Comparison of ENCODE assay signal across 22 mouse cellular contexts in the genomic region with DNA sequence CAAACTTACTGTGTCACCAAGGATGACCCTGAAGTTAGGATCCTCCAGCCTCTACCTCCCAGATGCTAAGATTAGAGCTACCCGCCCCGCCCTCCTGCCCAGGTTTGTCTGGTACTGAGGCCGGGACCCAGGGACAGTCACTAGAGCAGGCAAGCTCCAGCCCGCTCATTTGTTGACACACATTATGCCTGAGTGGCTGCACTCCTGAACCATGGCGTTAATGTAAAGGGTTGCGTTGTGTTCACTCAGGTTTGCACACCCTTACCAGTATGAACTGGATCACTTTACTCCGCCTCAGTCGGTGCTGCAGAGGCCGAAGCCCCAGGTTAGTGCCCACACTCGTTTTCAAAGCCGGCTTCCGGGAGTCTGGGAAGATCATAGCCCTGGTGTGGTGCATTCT. TPM values are rescaled to one million over a fixed set of nuclear protein-coding genes. Genes with fewer than 3 reads are reported as not detected.
DNase-seq lines count a peak whose midpoint lies in the region; ATAC-seq and TF ChIP-seq lines count a peak whose summit lies in the region.
"Had no signal": no experiment of that assay in that cellular context is flagged by ENCODE, and none has a peak within 500 bp of the region (broad histone marks: within the 10 kb centered on the region; RNA-seq: fewer than 3 reads in every experiment).

No protein-coding gene starts in this region.

- 0 out of 2 replicates have a peak overlapping the region, but pooled peaks have one; percentile 6 for H3K27ac ChIP-seq in stomach, embryonic 14.5 days (ENCODE audit: low read length)
- peak overlapping the region; percentile 63; the same call in 1 of the 2 replicates for H3K27ac ChIP-seq in stomach, postnatal 0 days (replicated peaks)
- no peak overlapping the region for H3K27ac ChIP-seq in forebrain, embryonic 11.5 days (ENCODE audit: low read depth, low read length)
- H3K27ac ChIP-seq: embryonic facial prominence, embryonic 10.5 days; embryonic facial prominence, embryonic 12.5 days; forebrain, embryonic 12.5 days had no signal

- no peak overlapping the region for H3K4me2 ChIP-seq in stomach, embryonic 14.5 days (replicated peaks; ENCODE audit: low read depth, low read length)
- no peak overlapping the region for H3K4me2 ChIP-seq in stomach, postnatal 0 days (replicated peaks; ENCODE audit: low read depth)
- no peak overlapping the region for H3K4me2 ChIP-seq in forebrain, embryonic 11.5 days (ENCODE audit: low read depth, low read length, severe bottlenecking)
- H3K4me2 ChIP-seq: embryonic facial prominence, embryonic 12.5 days; forebrain, embryonic 12.5 days had no signal

- H3K9me3 ChIP-seq in stomach, embryonic 14.5 days (ENCODE audit: control insufficient read depth, low read depth, low read length), result no peaks in the 10 kb centered on the region
- H3K9me3 ChIP-seq in stomach, postnatal 0 days (ENCODE audit: control insufficient read depth, low read length), result no peaks in the 10 kb centered on the region
- H3K9me3 ChIP-seq in forebrain, embryonic 11.5 days (ENCODE audit: control insufficient read depth, low read length), result no peaks in the 10 kb centered on the region
- H3K9me3 ChIP-seq: embryonic facial prominence, embryonic 10.5 days; embryonic facial prominence, embryonic 12.5 days; forebrain, embryonic 12.5 days had no signal

- H3K9ac ChIP-seq in stomach, embryonic 14.5 days (replicated peaks; ENCODE audit: low read depth, low read length), result no peak overlapping the region
- no peak overlapping the region for H3K9ac ChIP-seq in stomach, postnatal 0 days (ENCODE audit: low read length)
- no peak overlapping the region for H3K9ac ChIP-seq in forebrain, embryonic 11.5 days (ENCODE audit: low read length)
- H3K9ac ChIP-seq: embryonic facial prominence, embryonic 12.5 days; forebrain, embryonic 12.5 days had no signal

- no peak for ATAC-seq in stomach, embryonic 14.5 days (ENCODE audit: insufficient number of reproducible peaks, insufficient read depth, low FRiP score, low read depth)
- ATAC-seq in stomach, postnatal 0 days (ENCODE audit: low FRiP score, low TSS enrichment), result 0 out of 2 replicates have a peak, but pooled peaks have one; percentile 38
- ATAC-seq in forebrain, embryonic 11.5 days (replicated peaks; ENCODE audit: low FRiP score), result no peak
- ATAC-seq: activated CD4-positive, CD25-positive, alpha-beta regulatory T cell, adult 4 months; forebrain, embryonic 14.5 days; forebrain, embryonic 16.5 days had no signal

- H3K36me3 ChIP-seq in stomach, embryonic 14.5 days (ENCODE audit: control insufficient read depth, insufficient read depth, low read length), result peaks cover 84% of the 10 kb centered on the region
- H3K36me3 ChIP-seq in stomach, postnatal 0 days (ENCODE audit: control insufficient read depth, insufficient read depth, low read length), result peaks cover 49% of the 10 kb centered on the region
- H3K36me3 ChIP-seq in forebrain, embryonic 11.5 days (ENCODE audit: control insufficient read depth, insufficient read depth, low read length), result peaks cover 38% of the 10 kb centered on the region

- TF ChIP-seq CTCF in stomach, postnatal 0 days (IDR thresholded peaks at IDR 0.05; ENCODE audit: low read depth), result no peak

- WGBS in stomach, embryonic 14.5 days, result 87% methylated on average over 12 of the region's 12 CpGs
- 76% methylated on average over 12 of the region's 12 CpGs for WGBS in stomach, postnatal 0 days
- WGBS in forebrain, embryonic 11.5 days, result 92% methylated on average over 12 of the region's 12 CpGs

- H3K4me1 ChIP-seq in stomach, embryonic 14.5 days (ENCODE audit: control insufficient read depth, insufficient read depth, low read length), result no peaks in the 10 kb centered on the region
- no peaks in the 10 kb centered on the region for H3K4me1 ChIP-seq in stomach, postnatal 0 days (replicated peaks; ENCODE audit: control insufficient read depth, insufficient read depth)
- peaks cover 3% of the 10 kb centered on the region; the same call in 1 of the 2 replicates for H3K4me1 ChIP-seq in forebrain, embryonic 11.5 days (replicated peaks; ENCODE audit: control insufficient read depth, insufficient read depth, low read length)
- H3K4me1 ChIP-seq: embryonic facial prominence, embryonic 12.5 days had no signal

- no peak overlapping the region for H3K4me3 ChIP-seq in stomach, embryonic 14.5 days (ENCODE audit: low read depth, low read length)
- H3K4me3 ChIP-seq in stomach, postnatal 0 days (ENCODE audit: low read depth, low read length), result no peak overlapping the region
- no peak overlapping the region for H3K4me3 ChIP-seq in forebrain, embryonic 11.5 days (ENCODE audit: low read depth, low read length)
- H3K4me3 ChIP-seq: embryonic facial prominence, embryonic 10.5 days; embryonic facial prominence, embryonic 12.5 days; forebrain, embryonic 12.5 days had no signal

- H3K27me3 ChIP-seq in stomach, embryonic 14.5 days (ENCODE audit: control insufficient read depth, insufficient read depth, low read length), result no peaks in the 10 kb centered on the region
- no peaks in the 10 kb centered on the region for H3K27me3 ChIP-seq in stomach, postnatal 0 days (ENCODE audit: control insufficient read depth, insufficient read depth, low read length)
- no peaks in the 10 kb centered on the region for H3K27me3 ChIP-seq in forebrain, embryonic 11.5 days (ENCODE audit: control insufficient read depth, insufficient read depth, low read length)
- H3K27me3 ChIP-seq: embryonic facial prominence, embryonic 12.5 days; forebrain, embryonic 12.5 days had no signal

- DNase-seq in urinary bladder, adult 2 months (ENCODE audit: low spot score), result peak; percentile 34
- no peak for DNase-seq in urinary bladder, postnatal 10 days (ENCODE audit: low spot score)
- peak; percentile 46 to 65 for DNase-seq in urinary bladder, postnatal 36 days (ENCODE audit: low spot score in 2 of 2)
- no peak for DNase-seq in urinary bladder, postnatal 4 days (ENCODE audit: low spot score in 2 of 2)
- no peak for DNase-seq in stomach, postnatal 0 days (ENCODE audit: low spot score)
- DNase-seq in lung, postnatal 36 days, result no peak
- DNase-seq in forebrain, embryonic 11.5 days (ENCODE audit: low spot score), result no peak
- DNase-seq: adrenal gland, adult 8-10 months; adrenal gland, postnatal 14 days; adrenal gland, postnatal 36 days; cerebellum, adult 11-12 months; cerebellum, adult 2 months; cerebellum, adult 9-10 months; cerebellum, postnatal 10 days; cerebellum, postnatal 25 days had no signal

- TF ChIP-seq EP300 in stomach, postnatal 0 days (optimal IDR thresholded peaks at IDR 0.05), result no peak

RNA-seq across cellular contexts. Expression of gene Exosc10, which starts 5.4 kb away (rescaled TPM):
- polyA plus RNA-seq in urinary bladder, adult 2 months (2012; rRNA removed), result 31.4 and 40.2 TPM in 2 replicates
- polyA plus RNA-seq in stomach, embryonic 14.5 days (2014; fragmentation: Nextera tagmentation; extraction: Ambion mirVana), result 86.6 and 93.1 TPM in 2 replicates
- 30.0 and 35.2 TPM in 2 replicates for polyA plus RNA-seq in stomach, postnatal 0 days (2015; fragmentation: Nextera tagmentation; extraction: Ambion mirVana)
- polyA plus RNA-seq in forebrain, embryonic 11.5 days (2014; fragmentation: Nextera tagmentation; extraction: Ambion mirVana), result 99.1 and 108 TPM in 2 replicates

RNA-seq across cellular contexts. Expression of gene Srm, which starts 27.7 kb away (rescaled TPM):
- 48.4 and 51.9 TPM in 2 replicates for polyA plus RNA-seq in urinary bladder, adult 2 months (2012; rRNA removed)
- polyA plus RNA-seq in stomach, embryonic 14.5 days (2014; fragmentation: Nextera tagmentation; extraction: Ambion mirVana), result 197 and 201 TPM in 2 replicates
- 109 and 113 TPM in 2 replicates for polyA plus RNA-seq in stomach, postnatal 0 days (2015; fragmentation: Nextera tagmentation; extraction: Ambion mirVana)
- polyA plus RNA-seq in forebrain, embryonic 11.5 days (2014; fragmentation: Nextera tagmentation; extraction: Ambion mirVana), result 206 and 222 TPM in 2 replicates

RNA-seq across cellular contexts. Expression of gene Masp2, which starts 38.8 kb away (rescaled TPM):
- polyA plus RNA-seq in urinary bladder, adult 2 months (2012; rRNA removed), result 0.58 and 0.72 TPM in 2 replicates
- 0.67 TPM in 1 of 2 replicates, not detected in the other for polyA plus RNA-seq in stomach, embryonic 14.5 days (2014; fragmentation: Nextera tagmentation; extraction: Ambion mirVana)
- polyA plus RNA-seq in stomach, postnatal 0 days (2015; fragmentation: Nextera tagmentation; extraction: Ambion mirVana), result 0.46 and 0.79 TPM in 2 replicates
- 0.36 TPM in 1 of 2 replicates, not detected in the other for polyA plus RNA-seq in forebrain, embryonic 11.5 days (2014; fragmentation: Nextera tagmentation; extraction: Ambion mirVana)
- polyA plus RNA-seq: activated CD4-positive, CD25-positive, alpha-beta regulatory T cell, adult 4 months; embryonic facial prominence, embryonic 10.5 days; forebrain, embryonic 14.5 days had no signal

Comparison
In these comparisons a context has a peak if more than half of its experiments do, and no peak if none do; other contexts are left out.
1. DNase-seq: peak in urinary bladder, adult 2 months (single experiment) and urinary bladder, postnatal 36 days (2 of 2); none in urinary bladder, postnatal 10 days (single experiment), urinary bladder, postnatal 4 days (0 of 2), stomach, postnatal 0 days (single experiment), lung, postnatal 36 days (single experiment) and forebrain, embryonic 11.5 days (single experiment).